Mouse (Mus musculus): ENCODE measurements around the gene Fgf12. TPM values are rescaled to one million over a fixed set of nuclear protein-coding genes. Genes with fewer than 3 reads are reported as not detected.

Fgf12 gene
- polyA plus RNA-seq, 1 experiment from 2014 or later: not detected

DNA sequence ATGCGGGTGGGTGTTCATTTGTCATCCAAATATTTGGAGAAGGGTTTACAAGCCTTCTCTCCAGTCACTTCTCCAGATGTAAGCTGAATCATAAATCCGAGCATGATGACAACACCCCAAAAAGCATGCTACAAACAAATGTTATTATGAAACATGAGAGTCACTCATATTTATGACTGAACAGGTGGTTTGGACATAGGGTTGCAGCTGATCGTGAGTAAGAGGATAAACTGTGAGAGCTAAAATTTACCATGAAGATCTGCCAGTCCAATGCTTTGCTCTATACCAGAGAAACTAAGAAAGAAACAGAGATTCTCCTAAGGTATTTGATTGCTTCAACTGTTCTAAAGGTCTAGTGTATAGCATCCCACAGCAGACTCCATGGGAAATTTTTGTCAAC is 56.0 kb downstream of the Fgf12 start:
- 57% methylated on average over 3 of the region's 3 CpGs for WGBS (ENCODE audit: insufficient replicate concordance)

DNA sequence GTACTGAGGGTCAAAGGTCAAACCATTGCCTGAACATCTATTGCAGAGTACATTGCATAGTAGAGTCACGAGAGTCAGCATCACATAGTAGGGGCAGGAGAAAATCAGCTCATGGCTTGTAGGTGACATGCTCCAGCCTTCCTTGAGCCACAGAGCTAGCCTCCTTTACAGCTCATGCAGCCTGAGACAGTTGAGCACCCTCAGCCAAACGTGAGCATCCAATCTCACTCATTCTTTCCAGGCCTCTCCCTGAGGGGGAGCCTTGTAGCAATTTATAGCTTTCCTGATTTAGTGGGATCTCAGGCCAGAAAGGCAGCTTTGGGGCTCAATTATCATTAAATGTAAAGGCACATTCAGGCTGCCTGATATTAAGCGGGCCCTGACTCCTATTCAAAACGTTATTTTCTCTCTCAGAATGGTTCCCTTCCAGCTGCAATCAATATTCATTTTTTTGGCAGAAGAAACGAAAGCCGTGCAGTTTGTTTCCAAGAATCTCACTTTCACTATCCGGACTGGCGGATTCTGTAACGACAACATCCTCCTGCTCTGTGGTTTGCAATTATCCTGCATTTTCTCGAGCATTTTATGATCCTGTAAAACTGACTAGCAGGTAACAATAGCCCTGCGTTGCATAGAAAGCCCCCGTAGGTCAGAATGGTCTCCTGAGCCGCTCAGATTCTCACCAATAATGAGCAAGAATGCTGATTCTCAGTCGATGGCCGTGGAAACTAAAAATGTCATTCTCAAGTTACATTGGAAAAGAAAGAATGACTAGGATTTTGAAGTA is 58.6 kb downstream of the Fgf12 start:
- 55% methylated on average over 15 of the region's 15 CpGs for WGBS (ENCODE audit: insufficient replicate concordance)
- H3K4me1 ChIP-seq (ENCODE audit: control insufficient read depth, low read depth, low read length): no peaks in the 10 kb centered on the region
- H3K27me3 ChIP-seq (ENCODE audit: control insufficient read depth, insufficient read depth, low read depth, low read length): no peaks in the 10 kb centered on the region
- no peak overlapping the region for H3K4me3 ChIP-seq (ENCODE audit: low read depth, low read length)
- H3K9ac ChIP-seq (ENCODE audit: low read depth, low read length): no peak overlapping the region
- H3K9me3 ChIP-seq (replicated peaks; ENCODE audit: control insufficient read depth, low read length): no peaks in the 10 kb centered on the region
- H3K36me3 ChIP-seq (ENCODE audit: control insufficient read depth, insufficient read depth): no peaks in the 10 kb centered on the region
- H3K4me2 ChIP-seq (ENCODE audit: low read depth, low read length): no peak overlapping the region
- ATAC-seq (ENCODE audit: low read depth): no peak
- H3K27ac ChIP-seq (ENCODE audit: low read length): no peak overlapping the region

More for the DNA sequence above, 56.0 kb downstream of the Fgf12 start:
- Histone ChIP-seq H3K9me3 (replicated peaks; ENCODE audit: control insufficient read depth, low read length) (no peaks in the 10 kb centered on the region), H3K9ac (ENCODE audit: low read depth, low read length) (no peak overlapping the region), H3K36me3 (ENCODE audit: control insufficient read depth, insufficient read depth) (no peaks in the 10 kb centered on the region), H3K27ac (ENCODE audit: low read length) (no peak overlapping the region), H3K4me2 (ENCODE audit: low read depth, low read length) (no peak overlapping the region), H3K4me1 (ENCODE audit: control insufficient read depth, low read depth, low read length) (no peaks in the 10 kb centered on the region), H3K27me3 (ENCODE audit: control insufficient read depth, insufficient read depth, low read depth, low read length) (no peaks in the 10 kb centered on the region), H3K4me3 (ENCODE audit: low read depth, low read length) (no peak overlapping the region)
- no peak for ATAC-seq (ENCODE audit: low read depth)

DNA sequence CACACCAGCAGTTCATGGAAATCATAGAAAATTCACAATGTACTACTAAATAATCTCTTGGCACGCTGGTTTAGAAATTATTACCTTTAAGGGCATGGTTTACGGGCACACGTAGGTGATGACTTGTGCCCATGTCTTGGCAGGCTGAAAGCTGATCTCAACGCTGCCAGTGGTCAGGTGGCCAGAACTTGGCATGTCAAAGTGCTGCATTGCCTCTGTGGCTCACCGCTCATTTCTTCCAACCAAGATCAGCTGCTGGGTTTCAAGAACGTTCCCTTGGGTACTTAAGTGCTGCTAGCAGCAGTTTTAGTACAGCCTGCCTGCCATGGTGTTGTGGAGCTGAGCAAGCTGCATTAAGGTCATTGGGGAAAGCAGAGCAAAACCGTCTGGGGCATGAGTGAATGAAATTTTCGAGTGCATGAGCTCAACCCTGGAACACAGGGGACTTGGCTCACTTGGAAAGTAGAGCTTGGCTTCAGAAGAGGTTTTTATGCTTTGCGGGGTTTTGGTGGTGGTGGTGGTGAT is 63.9 kb downstream of the Fgf12 start:
- ATAC-seq (ENCODE audit: low read depth): no peak
- Histone ChIP-seq H3K4me3 (ENCODE audit: low read depth, low read length) (no peak overlapping the region), H3K9ac (ENCODE audit: low read depth, low read length) (no peak overlapping the region), H3K4me2 (ENCODE audit: low read depth, low read length) (no peak overlapping the region), H3K27me3 (ENCODE audit: control insufficient read depth, insufficient read depth, low read depth, low read length) (no peaks in the 10 kb centered on the region), H3K27ac (ENCODE audit: low read length) (no peak overlapping the region), H3K36me3 (ENCODE audit: control insufficient read depth, insufficient read depth) (no peaks in the 10 kb centered on the region), H3K9me3 (replicated peaks; ENCODE audit: control insufficient read depth, low read length) (no peaks in the 10 kb centered on the region), H3K4me1 (ENCODE audit: control insufficient read depth, low read depth, low read length) (no peaks in the 10 kb centered on the region)
- WGBS (ENCODE audit: insufficient replicate concordance): 68% methylated on average over 9 of the region's 9 CpGs

DNA sequence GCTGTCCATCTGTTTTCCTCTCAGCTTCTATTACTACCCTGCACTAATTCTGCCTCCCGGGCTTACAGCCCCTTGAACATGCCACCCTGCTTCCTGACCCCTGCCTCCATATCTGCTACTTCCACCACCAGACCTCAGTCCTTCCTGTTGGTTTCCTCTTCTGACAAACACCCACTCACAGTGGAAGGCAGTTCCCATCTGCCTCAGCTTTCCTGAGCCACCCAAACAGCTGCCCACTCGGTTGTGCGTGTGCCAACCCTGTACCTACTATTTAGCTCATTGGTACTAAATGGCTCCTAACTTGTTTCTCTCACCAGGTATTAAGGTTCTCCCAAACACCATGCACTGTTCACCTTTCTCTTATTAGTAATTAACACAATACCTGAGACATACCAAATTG is 71.2 kb downstream of the Fgf12 start:
- 22% methylated on average over 3 of the region's 3 CpGs for WGBS (ENCODE audit: insufficient replicate concordance)
- no peaks in the 10 kb centered on the region for H3K36me3 ChIP-seq (ENCODE audit: control insufficient read depth, insufficient read depth)
- H3K4me3 ChIP-seq (ENCODE audit: low read depth, low read length): no peak overlapping the region
- H3K4me2 ChIP-seq (ENCODE audit: low read depth, low read length): no peak overlapping the region
- no peaks in the 10 kb centered on the region for H3K27me3 ChIP-seq (ENCODE audit: control insufficient read depth, insufficient read depth, low read depth, low read length)
- H3K9ac ChIP-seq (ENCODE audit: low read depth, low read length): no peak overlapping the region
- no peak for ATAC-seq (ENCODE audit: low read depth)
- no peaks in the 10 kb centered on the region for H3K9me3 ChIP-seq (replicated peaks; ENCODE audit: control insufficient read depth, low read length)
- no peaks in the 10 kb centered on the region for H3K4me1 ChIP-seq (ENCODE audit: control insufficient read depth, low read depth, low read length)
- H3K27ac ChIP-seq (ENCODE audit: low read length): no peak overlapping the region

DNA sequence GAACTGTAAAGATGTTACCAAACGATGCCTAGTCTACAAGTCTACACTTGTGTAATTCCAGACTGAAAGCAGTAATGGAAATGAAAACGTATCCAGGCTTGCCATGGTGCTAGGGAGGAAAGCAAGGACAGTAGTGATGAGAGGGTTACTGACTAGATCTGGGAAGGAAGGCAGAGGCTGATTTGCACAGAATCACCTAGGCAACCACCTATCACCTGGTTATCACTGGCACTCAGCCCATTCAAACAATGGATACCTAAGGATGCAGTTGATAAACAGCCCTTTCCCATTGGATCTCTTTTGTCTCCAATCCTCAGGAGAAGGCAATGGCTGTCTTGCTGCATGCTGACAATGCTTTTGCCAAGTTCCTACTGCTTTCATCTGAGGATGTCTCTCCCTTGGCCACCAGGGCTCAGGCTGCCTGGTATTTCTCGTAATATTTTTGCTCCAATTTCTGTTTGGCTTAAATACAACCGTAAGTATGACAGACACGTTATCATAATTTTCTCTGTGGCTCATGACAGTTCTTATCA is 84.0 kb downstream of the Fgf12 start:
- ATAC-seq (ENCODE audit: low read depth): no peak
- Histone ChIP-seq H3K4me3 (ENCODE audit: low read depth, low read length) (no peak overlapping the region), H3K9me3 (replicated peaks; ENCODE audit: control insufficient read depth, low read length) (no peaks in the 10 kb centered on the region), H3K4me1 (ENCODE audit: control insufficient read depth, low read depth, low read length) (no peaks in the 10 kb centered on the region), H3K27ac (ENCODE audit: low read length) (no peak overlapping the region), H3K4me2 (ENCODE audit: low read depth, low read length) (no peak overlapping the region), H3K27me3 (ENCODE audit: control insufficient read depth, insufficient read depth, low read depth, low read length) (no peaks in the 10 kb centered on the region), H3K36me3 (ENCODE audit: control insufficient read depth, insufficient read depth) (no peaks in the 10 kb centered on the region), H3K9ac (ENCODE audit: low read depth, low read length) (no peak overlapping the region)
- 52% methylated on average over 5 of the region's 5 CpGs for WGBS (ENCODE audit: insufficient replicate concordance)

DNA sequence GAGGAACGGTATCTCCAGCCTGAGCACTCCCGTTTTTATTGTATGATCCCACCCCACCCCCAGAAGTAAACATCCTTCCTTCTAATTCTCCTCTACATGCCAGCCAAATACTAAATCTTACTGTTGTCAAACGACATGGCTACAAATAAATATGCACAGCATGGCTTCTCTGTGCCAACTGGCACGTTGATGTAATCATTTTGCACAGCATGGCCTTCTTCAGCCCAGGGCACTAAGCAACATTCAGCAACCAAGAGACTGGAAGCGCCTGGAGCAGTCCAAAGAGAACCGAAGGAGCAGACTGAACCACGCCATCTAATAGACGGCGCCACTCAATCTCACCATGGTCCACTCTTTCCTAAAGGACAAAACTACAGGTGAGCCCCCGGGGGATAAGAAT is 100.2 kb downstream of the Fgf12 start:
- no peaks in the 10 kb centered on the region for H3K36me3 ChIP-seq (ENCODE audit: control insufficient read depth, insufficient read depth)
- H3K27ac ChIP-seq (ENCODE audit: low read length): no peak overlapping the region
- H3K4me2 ChIP-seq (ENCODE audit: low read depth, low read length): no peak overlapping the region
- H3K27me3 ChIP-seq (ENCODE audit: control insufficient read depth, insufficient read depth, low read depth, low read length): no peaks in the 10 kb centered on the region
- WGBS (ENCODE audit: insufficient replicate concordance): 69% methylated on average over 10 of the region's 10 CpGs
- no peak for ATAC-seq (ENCODE audit: low read depth)
- no peak overlapping the region for H3K4me3 ChIP-seq (ENCODE audit: low read depth, low read length)
- H3K4me1 ChIP-seq (ENCODE audit: control insufficient read depth, low read depth, low read length): no peaks in the 10 kb centered on the region
- no peaks in the 10 kb centered on the region for H3K9me3 ChIP-seq (replicated peaks; ENCODE audit: control insufficient read depth, low read length)
- no peak overlapping the region for H3K9ac ChIP-seq (ENCODE audit: low read depth, low read length)

DNA sequence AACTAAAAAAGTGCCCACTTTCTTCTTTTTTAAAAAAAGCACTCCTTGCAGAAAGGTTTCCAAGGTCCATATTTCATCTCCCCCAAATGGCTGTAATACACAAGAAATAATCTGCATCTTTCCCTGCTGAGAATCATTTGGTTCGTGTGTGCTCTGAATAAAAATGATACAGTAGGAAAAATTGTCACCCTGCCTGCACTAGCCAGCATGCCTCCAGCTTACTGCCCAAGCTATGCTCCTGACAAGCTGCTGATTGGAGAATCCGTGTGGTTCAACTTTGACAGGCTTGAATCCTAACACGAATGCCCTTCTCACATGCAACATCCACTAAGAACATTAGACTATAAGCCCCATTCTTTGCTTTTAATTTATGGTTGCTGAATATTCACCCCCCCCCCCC is 102.3 kb downstream of the Fgf12 start:
- no peak overlapping the region for H3K4me3 ChIP-seq (ENCODE audit: low read depth, low read length)
- no peaks in the 10 kb centered on the region for H3K27me3 ChIP-seq (ENCODE audit: control insufficient read depth, insufficient read depth, low read depth, low read length)
- no peak overlapping the region for H3K4me2 ChIP-seq (ENCODE audit: low read depth, low read length)
- H3K27ac ChIP-seq (ENCODE audit: low read length): no peak overlapping the region
- no peaks in the 10 kb centered on the region for H3K9me3 ChIP-seq (replicated peaks; ENCODE audit: control insufficient read depth, low read length)
- no peaks in the 10 kb centered on the region for H3K4me1 ChIP-seq (ENCODE audit: control insufficient read depth, low read depth, low read length)
- 51% methylated on average over 3 of the region's 3 CpGs for WGBS (ENCODE audit: insufficient replicate concordance)
- no peak for ATAC-seq (ENCODE audit: low read depth)
- H3K36me3 ChIP-seq (ENCODE audit: control insufficient read depth, insufficient read depth): no peaks in the 10 kb centered on the region
- no peak overlapping the region for H3K9ac ChIP-seq (ENCODE audit: low read depth, low read length)

DNA sequence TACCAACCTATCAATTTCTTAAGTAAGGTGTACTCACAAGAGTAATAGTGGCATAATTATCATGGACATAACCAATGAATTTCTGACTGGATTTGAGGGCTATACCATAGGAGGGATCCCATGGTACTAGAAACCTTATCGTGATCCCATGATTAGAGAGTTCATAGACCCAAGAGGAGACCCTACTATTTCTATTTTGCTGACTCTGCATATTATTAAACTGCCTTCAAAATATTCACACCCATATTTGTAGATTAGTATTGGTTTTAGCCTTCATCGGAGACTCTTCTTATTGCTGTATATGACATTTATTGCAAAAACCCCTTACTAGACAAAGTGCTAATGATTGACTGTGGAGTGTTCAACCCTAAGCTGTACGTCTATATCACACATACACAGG is 107.8 kb downstream of the Fgf12 start:
- Histone ChIP-seq H3K27ac (ENCODE audit: low read length) (no peak overlapping the region), H3K4me2 (ENCODE audit: low read depth, low read length) (no peak overlapping the region), H3K4me1 (ENCODE audit: control insufficient read depth, low read depth, low read length) (no peaks in the 10 kb centered on the region), H3K36me3 (ENCODE audit: control insufficient read depth, insufficient read depth) (no peaks in the 10 kb centered on the region), H3K4me3 (ENCODE audit: low read depth, low read length) (no peak overlapping the region), H3K9me3 (replicated peaks; ENCODE audit: control insufficient read depth, low read length) (no peaks in the 10 kb centered on the region), H3K27me3 (ENCODE audit: control insufficient read depth, insufficient read depth, low read depth, low read length) (no peaks in the 10 kb centered on the region), H3K9ac (ENCODE audit: low read depth, low read length) (no peak overlapping the region)
- WGBS (ENCODE audit: insufficient replicate concordance): 67% methylated on average over 3 of the region's 3 CpGs
- ATAC-seq (ENCODE audit: low read depth): no peak

DNA sequence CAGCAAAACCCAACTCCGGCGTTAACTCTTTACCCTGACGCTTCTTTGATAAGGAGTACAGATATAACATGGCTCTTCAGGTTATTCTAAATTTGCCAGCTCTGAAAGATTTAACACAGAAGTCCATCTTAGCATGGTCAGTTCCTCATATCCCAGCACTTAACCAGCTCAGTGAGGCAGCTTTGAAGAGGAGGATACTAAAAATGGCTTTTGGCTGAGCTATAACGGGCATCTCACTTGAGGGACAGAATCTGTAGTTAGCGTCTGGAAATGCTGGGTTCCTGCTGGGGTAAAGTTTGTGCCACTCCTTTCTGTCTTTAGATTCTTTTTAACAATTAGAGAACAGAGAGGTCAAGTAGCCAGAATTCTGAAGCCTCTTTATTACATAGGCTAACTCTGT is 121.1 kb downstream of the Fgf12 start:
- Histone ChIP-seq H3K9ac (ENCODE audit: low read depth, low read length) (no peak overlapping the region), H3K9me3 (replicated peaks; ENCODE audit: control insufficient read depth, low read length) (no peaks in the 10 kb centered on the region), H3K4me2 (ENCODE audit: low read depth, low read length) (no peak overlapping the region), H3K4me1 (ENCODE audit: control insufficient read depth, low read depth, low read length) (no peaks in the 10 kb centered on the region), H3K36me3 (ENCODE audit: control insufficient read depth, insufficient read depth) (no peaks in the 10 kb centered on the region), H3K27me3 (ENCODE audit: control insufficient read depth, insufficient read depth, low read depth, low read length) (no peaks in the 10 kb centered on the region), H3K27ac (ENCODE audit: low read length) (no peak overlapping the region), H3K4me3 (ENCODE audit: low read depth, low read length) (no peak overlapping the region)
- ATAC-seq (ENCODE audit: low read depth): no peak
- 66% methylated on average over 5 of the region's 5 CpGs for WGBS (ENCODE audit: insufficient replicate concordance)

Measured in liver, embryonic 16.5 days (tissue).